Mouse (Mus musculus): ENCODE measurements around the gene Cyth1. TPM values are rescaled to one million over a fixed set of nuclear protein-coding genes. Genes with fewer than 3 reads are reported as not detected.

Cyth1 gene
- total and polyA plus RNA-seq, 3 experiments: 13.2 to 13.6 TPM; not detected in 1

DNA sequence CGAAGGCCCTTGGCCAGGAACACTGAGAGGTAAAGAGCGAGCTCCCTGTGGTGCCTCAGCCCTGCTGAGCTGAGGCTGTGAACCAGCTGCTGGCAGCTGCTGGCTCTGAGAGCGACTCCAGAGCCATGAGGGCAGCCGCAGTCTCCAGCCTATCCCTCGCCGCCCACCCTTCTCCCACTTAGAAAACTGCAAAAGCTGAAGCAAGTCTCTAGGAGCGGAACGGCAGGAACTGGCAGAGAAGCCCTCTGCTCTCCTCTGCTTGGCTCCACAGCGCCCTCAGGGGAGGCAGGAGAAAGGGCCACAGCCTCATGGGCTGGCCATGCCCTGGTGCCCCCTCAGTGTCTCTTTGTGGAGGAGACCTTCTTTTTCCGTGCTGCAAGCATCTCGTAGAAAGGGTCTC lies 82.7 kb downstream of the Cyth1 start:
- no peak for DNase-seq (ENCODE audit: low read depth, low spot score)
- Histone ChIP-seq H3K4me1 (ENCODE audit: control insufficient read depth in 1 of 2, insufficient read depth in 2 of 2, low read length in 2 of 2) (no peaks in the 10 kb centered on the region), H3K4me3 (ENCODE audit: control insufficient read depth in 1 of 2, insufficient read depth in 1 of 2, low read depth in 2 of 2, low read length in 2 of 2) (no peak overlapping the region), H3K27me3 (ENCODE audit: control insufficient read depth in 1 of 2, insufficient read depth in 2 of 2, low read length in 2 of 2) (no peaks in the 10 kb centered on the region), H3K36me3 (ENCODE audit: control insufficient read depth in 1 of 2, insufficient read depth in 2 of 2, low read length in 2 of 2) (no peaks in the 10 kb centered on the region), H3K9me3 (replicated peaks; ENCODE audit: insufficient read depth, low read length) (no peaks in the 10 kb centered on the region), H3K79me2 (ENCODE audit: control insufficient read depth, insufficient read depth, low read length, poor library complexity) (no peaks in the 10 kb centered on the region), H3K27ac (ENCODE audit: control insufficient read depth, low read depth, low read length) (no peak overlapping the region), H3K9ac (ENCODE audit: control insufficient read depth, low read depth, low read length, poor library complexity, severe bottlenecking) (no peak overlapping the region)
- no peak for TF ChIP-seq ZC3H11A (IDR thresholded peaks at IDR 0.05; ENCODE audit: low read depth, low read length)
- no peak for TF ChIP-seq TAL1 (IDR thresholded peaks at IDR 0.05; ENCODE audit: low read length)
- TF ChIP-seq POLR2AphosphoS5 (IDR thresholded peaks at IDR 0.05; ENCODE audit: borderline replicate concordance, low read depth, low read length): no peak
- no peak for TF ChIP-seq E2F4 (IDR thresholded peaks at IDR 0.05; ENCODE audit: borderline replicate concordance, low read depth, low read length)
- no peak for TF ChIP-seq JUND (IDR thresholded peaks at IDR 0.05; ENCODE audit: low read depth, low read length)
- no peak for TF ChIP-seq MAFK (IDR thresholded peaks at IDR 0.05; ENCODE audit: borderline replicate concordance, low read depth, low read length)
- no peak for TF ChIP-seq MEF2A (IDR thresholded peaks at IDR 0.05; ENCODE audit: extremely low read depth, insufficient replicate concordance, low read depth, low read length, poor library complexity, severe bottlenecking)

DNA sequence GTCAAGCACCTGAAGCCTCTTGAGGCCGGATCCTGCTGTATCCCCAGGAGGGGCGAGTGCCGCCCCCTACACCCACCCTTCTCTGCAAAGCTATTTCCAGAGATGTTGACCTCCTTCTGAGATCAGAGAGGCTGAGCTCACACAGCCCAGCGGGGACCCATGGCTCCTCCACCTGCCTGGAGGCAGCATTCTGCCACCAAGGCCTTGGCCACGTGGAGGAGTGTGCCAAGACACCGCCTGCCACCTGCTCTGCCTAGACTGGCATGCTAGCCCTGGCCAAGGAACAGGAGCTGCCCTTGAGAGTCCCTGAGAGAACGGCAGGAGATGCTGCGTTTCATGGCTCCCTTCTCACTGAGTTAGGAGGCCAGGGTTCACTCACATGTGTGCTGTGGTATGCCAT lies 83.8 kb downstream of the Cyth1 start:
- Histone ChIP-seq H3K36me3 (ENCODE audit: control insufficient read depth in 1 of 2, insufficient read depth in 2 of 2, low read length in 2 of 2) (no peaks in the 10 kb centered on the region), H3K4me3 (ENCODE audit: control insufficient read depth in 1 of 2, insufficient read depth in 1 of 2, low read depth in 2 of 2, low read length in 2 of 2) (no peak overlapping the region), H3K9ac (ENCODE audit: control insufficient read depth, low read depth, low read length, poor library complexity, severe bottlenecking) (no peak overlapping the region), H3K79me2 (ENCODE audit: control insufficient read depth, insufficient read depth, low read length, poor library complexity) (no peaks in the 10 kb centered on the region), H3K27me3 (ENCODE audit: control insufficient read depth in 1 of 2, insufficient read depth in 2 of 2, low read length in 2 of 2) (no peaks in the 10 kb centered on the region), H3K4me1 (ENCODE audit: control insufficient read depth in 1 of 2, insufficient read depth in 2 of 2, low read length in 2 of 2) (no peaks in the 10 kb centered on the region), H3K9me3 (replicated peaks; ENCODE audit: insufficient read depth, low read length) (no peaks in the 10 kb centered on the region), H3K27ac (ENCODE audit: control insufficient read depth, low read depth, low read length) (no peak overlapping the region)
- DNase-seq (ENCODE audit: low read depth, low spot score): no peak
- TF ChIP-seq MYC (IDR thresholded peaks at IDR 0.05; ENCODE audit: low read depth, low read length): no peak
- no peak for TF ChIP-seq E2F4 (IDR thresholded peaks at IDR 0.05; ENCODE audit: borderline replicate concordance, low read depth, low read length)
- no peak for TF ChIP-seq CHD2 (IDR thresholded peaks at IDR 0.05; ENCODE audit: low read length)
- TF ChIP-seq HCFC1 (IDR thresholded peaks at IDR 0.05; ENCODE audit: low read depth, low read length): no peak
- TF ChIP-seq MYB (IDR thresholded peaks at IDR 0.05; ENCODE audit: low read depth, low read length): no peak
- TF ChIP-seq ZMIZ1 (IDR thresholded peaks at IDR 0.05; ENCODE audit: low read depth, low read length): no peak
- no peak for TF ChIP-seq BHLHE40 (IDR thresholded peaks at IDR 0.05; ENCODE audit: borderline replicate concordance, low read depth, low read length)
- TF ChIP-seq POLR2AphosphoS5 (IDR thresholded peaks at IDR 0.05; ENCODE audit: borderline replicate concordance, low read depth, low read length): no peak
- no peak for TF ChIP-seq NELFE (IDR thresholded peaks at IDR 0.05; ENCODE audit: low read depth, low read length)
- TF ChIP-seq USF1 (IDR thresholded peaks at IDR 0.05; ENCODE audit: low read depth, low read length): no peak

DNA sequence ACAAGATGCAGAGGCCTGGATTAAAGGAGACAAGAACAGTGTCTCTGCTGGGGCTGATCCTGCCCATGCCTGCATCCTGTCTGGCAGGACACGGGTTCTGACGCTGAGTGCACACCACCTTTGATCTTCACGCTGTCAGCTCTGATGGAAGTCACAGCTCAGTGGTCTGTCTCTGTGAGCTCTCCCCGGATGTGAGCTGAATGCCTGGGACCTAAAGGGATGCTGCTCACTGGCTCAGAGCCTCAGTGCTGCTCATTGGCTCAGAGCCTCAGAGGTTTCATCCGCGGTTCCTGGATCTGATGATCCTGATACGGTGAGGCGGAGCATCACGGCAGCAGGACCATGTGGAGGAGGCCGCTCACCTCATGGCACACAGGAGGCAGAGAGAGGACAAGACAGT lies 86.1 kb downstream of the Cyth1 start:
- H3K27me3 ChIP-seq (ENCODE audit: control insufficient read depth in 1 of 2, insufficient read depth in 2 of 2, low read length in 2 of 2): no peaks in the 10 kb centered on the region
- no peaks in the 10 kb centered on the region for H3K4me1 ChIP-seq (ENCODE audit: control insufficient read depth in 1 of 2, insufficient read depth in 2 of 2, low read length in 2 of 2)
- no peak overlapping the region for H3K27ac ChIP-seq (ENCODE audit: control insufficient read depth, low read depth, low read length)
- H3K9me3 ChIP-seq (replicated peaks; ENCODE audit: insufficient read depth, low read length): no peaks in the 10 kb centered on the region
- no peaks in the 10 kb centered on the region for H3K36me3 ChIP-seq (ENCODE audit: control insufficient read depth in 1 of 2, insufficient read depth in 2 of 2, low read length in 2 of 2)
- no peaks in the 10 kb centered on the region for H3K79me2 ChIP-seq (ENCODE audit: control insufficient read depth, insufficient read depth, low read length, poor library complexity)
- H3K4me3 ChIP-seq (ENCODE audit: control insufficient read depth in 1 of 2, insufficient read depth in 1 of 2, low read depth in 2 of 2, low read length in 2 of 2): no peak overlapping the region
- no peak for DNase-seq (ENCODE audit: low read depth, low spot score)
- TF ChIP-seq HCFC1 (IDR thresholded peaks at IDR 0.05; ENCODE audit: low read depth, low read length): no peak
- TF ChIP-seq ZMIZ1 (IDR thresholded peaks at IDR 0.05; ENCODE audit: low read depth, low read length): no peak
- no peak for TF ChIP-seq KAT2A (conservative IDR thresholded peaks at IDR 0.05; ENCODE audit: low read depth, low read length)
- TF ChIP-seq POLR2A (IDR thresholded peaks at IDR 0.05; ENCODE audit: control insufficient read depth in 1 of 2, insufficient read depth in 1 of 2, low read depth in 1 of 2, low read length in 2 of 2, poor library complexity in 1 of 2): no peak
- no peak for TF ChIP-seq RCOR1 (IDR thresholded peaks at IDR 0.05; ENCODE audit: low read depth, low read length)
- no peak for TF ChIP-seq RAD21 (IDR thresholded peaks at IDR 0.05; ENCODE audit: low read depth, low read length)
- no peak for TF ChIP-seq MYC (IDR thresholded peaks at IDR 0.05; ENCODE audit: low read depth, low read length)
- no peak for TF ChIP-seq GATA1 (IDR thresholded peaks at IDR 0.05; ENCODE audit: low read depth, low read length)
- no peak for TF ChIP-seq BHLHE40 (IDR thresholded peaks at IDR 0.05; ENCODE audit: borderline replicate concordance, low read depth, low read length)
- TF ChIP-seq ZKSCAN1 (IDR thresholded peaks at IDR 0.05; ENCODE audit: low read depth, low read length): no peak
- no peak overlapping the region for H3K9ac ChIP-seq (ENCODE audit: control insufficient read depth, low read depth, low read length, poor library complexity, severe bottlenecking)

Measured in MEL (cell line).